Mouse (Mus musculus) frontal cortex, postnatal 36 days (tissue): ENCODE measurements around the gene Eln.

Experiments used
- DNase-seq, 2 experiments: peaks; one replicate each; pipeline ENCODE4 v3.0.0; 2022; ENCODE audit warnings: low spot score in 2 of 2

Eln gene

GRCm38 (mm10) chr5:134746890-134747511 lies at the start of gene Eln:
Eln (minus strand) TSS chr5:134747323.
- peak in 1 of 2 experiments; percentile 25 for DNase-seq

DNA sequence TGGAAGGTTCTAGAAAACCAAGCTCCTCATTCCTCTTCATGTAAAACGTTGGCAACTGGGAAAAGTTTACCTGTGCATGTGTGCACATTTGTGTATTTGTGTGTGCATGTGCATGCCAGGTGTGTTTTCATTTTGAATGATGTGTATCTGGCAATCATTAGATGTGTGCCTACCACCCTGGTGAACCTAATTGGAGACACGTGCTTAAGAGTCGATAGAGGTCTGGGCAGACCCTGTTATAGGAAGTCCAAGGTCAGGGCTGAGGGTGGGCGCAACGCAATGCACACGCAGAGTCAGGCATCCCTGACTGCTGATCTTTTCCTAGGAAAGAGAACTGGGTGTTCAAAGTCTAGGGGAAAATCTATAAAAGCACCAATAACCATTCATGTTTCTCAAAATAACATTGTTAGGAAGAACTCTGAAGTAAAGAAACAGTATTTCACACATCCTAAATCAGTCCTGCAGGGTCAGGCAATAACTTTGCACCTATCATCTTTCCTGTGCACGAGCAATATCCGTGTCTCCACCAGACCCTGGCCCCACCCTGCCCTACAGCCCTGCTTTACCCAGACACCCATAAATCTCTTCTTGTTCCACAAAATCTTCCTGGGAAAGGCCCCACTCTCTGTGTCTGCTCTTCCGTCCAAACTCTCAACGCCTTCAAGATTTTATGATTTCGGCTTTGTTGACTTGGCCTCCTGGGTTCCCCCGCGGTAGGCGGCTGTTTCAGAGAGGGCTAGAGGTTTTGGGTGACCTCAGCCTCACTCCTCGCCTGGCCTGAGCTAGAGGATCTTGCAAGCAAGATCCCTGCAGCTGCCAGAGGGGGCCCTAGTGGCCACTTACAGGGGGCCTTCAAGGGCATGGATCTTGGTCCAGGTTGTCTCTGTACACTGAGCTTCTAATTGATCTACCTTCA lies 43.2 kb upstream of the Eln start:
- DNase-seq: no peak

DNA sequence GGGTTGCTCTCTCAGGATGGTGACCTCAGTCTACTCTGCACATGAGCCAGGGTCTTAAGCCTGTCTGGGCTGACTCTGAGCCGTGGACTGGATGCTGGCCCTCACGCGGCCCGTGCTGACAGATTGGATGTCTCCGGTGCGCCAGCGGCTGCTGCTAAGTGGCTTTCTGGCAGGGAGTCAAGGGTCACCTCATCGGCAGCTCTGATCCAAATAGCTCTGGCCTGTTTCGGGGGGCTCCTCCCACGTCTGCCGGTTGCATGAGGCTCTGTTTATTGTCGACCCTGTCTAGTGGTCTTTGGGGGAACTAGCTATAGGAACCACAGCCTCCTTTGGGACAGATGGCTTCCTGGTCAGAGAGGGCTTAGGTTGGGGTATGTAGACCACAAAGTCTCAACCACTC lies 41.1 kb upstream of the Eln start:
- DNase-seq: no peak

- no peak for DNase-seq
These were observed 38.7 kb upstream of the Eln start for GRCm38 (mm10) chr5:134785691-134786371.

GRCm38 (mm10) chr5:134783794-134784193 lies 36.7 kb upstream of the Eln start:
- DNase-seq: no peak

- DNase-seq: no peak
These were observed 33.8 kb upstream of the Eln start for GRCm38 (mm10) chr5:134780963-134781362.

DNA sequence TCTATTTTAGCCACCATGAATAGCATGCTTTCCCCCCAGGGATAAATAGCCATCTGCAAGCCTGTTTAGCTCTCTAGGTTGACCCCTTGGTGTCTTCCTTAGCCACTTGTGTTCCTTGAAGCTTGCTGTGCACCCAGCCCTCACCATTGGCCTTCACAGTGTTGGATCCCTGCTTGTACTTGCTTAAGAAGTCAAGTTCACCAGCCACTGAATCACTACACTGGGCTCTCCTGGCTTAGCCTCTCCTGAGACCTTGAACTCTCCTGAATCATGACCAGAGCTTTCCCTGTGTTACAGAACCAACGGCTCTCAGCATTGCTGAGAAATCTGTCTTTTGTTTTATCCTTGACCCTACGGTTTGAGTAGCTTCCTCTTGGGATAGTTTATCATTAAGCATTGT lies 33.0 kb upstream of the Eln start:
- no peak for DNase-seq

GRCm38 (mm10) chr5:134776551-134776950 lies 29.4 kb upstream of the Eln start:
- DNase-seq: no peak

- no peak for DNase-seq
These were observed 25.4 kb upstream of the Eln start for GRCm38 (mm10) chr5:134772522-134772921.

- DNase-seq: no peak
These were observed 24.6 kb upstream of the Eln start for GRCm38 (mm10) chr5:134771750-134772149.

DNA sequence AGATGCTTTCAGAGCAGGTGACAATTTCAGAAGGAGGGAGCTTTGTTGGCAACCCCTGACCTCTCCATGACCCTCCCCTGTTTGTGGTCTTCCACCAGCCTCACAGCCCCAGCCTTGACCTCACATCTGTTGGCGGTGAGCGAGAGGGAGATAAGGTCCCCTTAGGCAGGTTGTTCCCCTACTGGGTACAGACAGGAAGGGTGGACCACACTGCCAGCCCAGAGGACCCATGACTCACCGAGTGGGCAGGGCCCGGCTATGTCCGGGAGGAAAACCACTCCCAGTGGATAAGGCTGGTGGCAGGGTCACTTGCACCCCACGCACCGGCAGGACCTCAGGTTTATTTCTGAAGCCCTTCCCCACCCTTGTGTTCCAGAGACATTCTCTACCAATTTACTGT lies 22.1 kb upstream of the Eln start:
- no peak for DNase-seq

DNA sequence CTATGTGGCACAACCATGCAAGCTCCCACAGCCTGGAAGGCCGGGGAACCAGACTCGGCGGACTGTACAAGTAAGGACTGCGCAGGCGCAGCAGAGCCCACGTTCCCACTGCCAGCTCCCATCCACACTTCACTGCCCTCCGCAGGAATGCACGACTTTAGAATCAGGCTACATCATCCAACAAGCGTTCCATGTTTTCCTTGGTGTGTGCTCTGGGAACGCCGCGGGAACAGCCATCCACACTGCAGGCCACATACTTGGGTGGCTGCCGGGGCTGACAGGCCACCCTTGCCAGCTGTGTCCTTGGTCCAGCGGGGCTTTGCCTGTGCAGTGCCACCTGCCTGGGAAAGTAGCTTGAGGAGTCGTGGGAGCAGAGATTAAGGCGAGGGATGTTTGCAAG lies 18.3 kb upstream of the Eln start:
- no peak for DNase-seq

DNA sequence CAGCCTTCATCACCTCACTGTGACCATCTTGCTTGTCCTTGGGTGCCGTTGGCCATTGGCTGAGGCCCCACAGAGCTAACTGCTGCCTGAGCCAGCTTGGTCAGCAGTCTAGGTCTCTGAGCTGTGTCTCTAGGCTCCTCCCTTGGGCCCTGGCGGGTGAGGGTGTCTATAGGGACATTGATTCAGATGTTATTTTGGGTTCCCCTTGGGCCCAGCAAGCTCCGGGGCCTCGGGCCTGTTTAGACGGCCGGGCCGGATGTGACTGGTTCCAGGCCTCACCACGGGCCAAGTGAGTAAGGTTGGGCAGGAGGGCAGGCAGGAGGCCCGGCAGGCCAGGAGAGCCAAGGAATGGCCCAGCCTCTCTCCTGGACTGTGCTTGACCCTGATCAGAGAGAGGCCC lies 16.2 kb upstream of the Eln start:
- no peak for DNase-seq

- no peak for DNase-seq
These were observed 14.4 kb upstream of the Eln start for GRCm38 (mm10) chr5:134761409-134762124.

- no peak for DNase-seq
These were observed 8.9 kb upstream of the Eln start for GRCm38 (mm10) chr5:134756031-134756430.

DNA sequence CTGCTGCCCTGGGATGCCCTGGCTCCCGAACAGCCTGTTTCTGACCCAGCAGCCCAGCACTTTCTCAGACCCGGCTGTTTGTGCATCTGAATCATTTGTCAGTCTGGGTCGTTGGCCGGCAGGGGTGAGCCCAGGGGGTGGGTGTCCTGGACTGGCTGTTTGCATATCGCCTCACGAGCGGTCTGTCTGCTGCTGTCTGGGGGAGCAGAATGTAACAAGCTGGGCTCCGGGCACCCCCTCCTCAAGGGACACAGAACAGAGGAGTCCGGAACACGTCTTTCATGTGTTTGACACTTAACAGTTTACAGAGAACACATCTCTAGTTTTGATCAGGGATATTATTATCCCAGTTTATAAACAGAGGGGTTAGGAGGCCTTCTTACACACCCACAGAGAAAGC lies 7.0 kb upstream of the Eln start:
- DNase-seq: no peak

DNA sequence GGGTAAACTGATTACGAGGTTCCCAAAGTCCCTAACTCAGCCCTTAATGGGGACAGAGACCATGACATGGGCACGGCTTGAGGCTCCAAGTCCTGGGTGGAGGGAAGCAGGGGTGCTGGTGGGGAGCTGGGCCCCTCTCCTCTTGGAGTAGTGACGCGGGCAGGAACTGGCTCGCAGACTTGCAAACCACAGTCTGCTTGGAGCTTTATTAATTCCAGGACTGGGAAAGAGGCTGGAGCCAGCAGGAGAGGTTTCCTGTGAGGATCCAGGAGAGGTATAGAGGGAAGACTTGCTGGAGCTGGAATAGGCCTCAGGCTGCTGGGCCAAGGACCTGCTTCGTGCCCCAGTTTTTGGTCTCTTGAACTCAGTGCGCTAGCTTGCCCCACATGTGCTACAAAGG lies 3.3 kb upstream of the Eln start:
- no peak for DNase-seq

DNA sequence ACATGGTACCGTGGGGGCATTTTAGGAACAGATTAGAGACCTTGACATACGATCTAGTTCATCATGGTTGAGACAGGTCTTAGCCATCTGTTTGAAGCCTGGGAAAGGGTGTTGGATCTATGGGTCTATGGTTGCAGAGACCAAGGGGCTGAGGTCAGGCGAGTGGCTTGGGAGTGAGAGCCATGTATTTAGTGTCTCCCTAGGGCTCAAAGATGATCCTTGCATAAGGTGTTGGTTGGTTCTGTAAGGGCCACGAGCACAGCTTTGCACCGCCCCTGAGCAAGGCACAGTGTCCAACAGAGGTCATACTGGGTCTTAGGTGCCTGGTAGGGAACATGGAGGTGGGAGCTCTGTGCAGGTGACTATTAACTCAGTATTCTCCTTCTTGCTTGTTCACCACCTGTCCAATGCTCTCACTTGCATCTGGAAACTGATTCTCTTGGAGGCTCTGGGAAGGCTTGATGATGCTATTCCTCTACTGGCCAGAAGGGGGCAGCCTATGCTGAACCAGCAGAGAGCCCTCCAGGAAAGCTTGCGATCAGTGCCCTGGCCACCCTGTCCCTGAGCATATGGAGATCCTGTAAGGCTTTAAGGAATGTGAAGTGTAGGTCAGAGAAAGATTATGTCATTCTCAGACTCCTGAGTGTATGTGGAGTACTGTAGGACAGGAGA lies 960 bp upstream of the Eln start:
- peak; percentile 40 to 58 for DNase-seq

GRCm38 (mm10) chr5:134747512-134747893 lies 380 bp upstream of the Eln start:
- peak; percentile 35 to 57 for DNase-seq

- DNase-seq: no peak
These were observed 922 bp downstream of the Eln start for GRCm38 (mm10) chr5:134746201-134746600.

- no peak for DNase-seq
These were observed 1.3 kb downstream of the Eln start for GRCm38 (mm10) chr5:134745801-134746200.
